Mouse (Mus musculus): Measurements from ENCODE around the gene Klhdc2.

DNA sequence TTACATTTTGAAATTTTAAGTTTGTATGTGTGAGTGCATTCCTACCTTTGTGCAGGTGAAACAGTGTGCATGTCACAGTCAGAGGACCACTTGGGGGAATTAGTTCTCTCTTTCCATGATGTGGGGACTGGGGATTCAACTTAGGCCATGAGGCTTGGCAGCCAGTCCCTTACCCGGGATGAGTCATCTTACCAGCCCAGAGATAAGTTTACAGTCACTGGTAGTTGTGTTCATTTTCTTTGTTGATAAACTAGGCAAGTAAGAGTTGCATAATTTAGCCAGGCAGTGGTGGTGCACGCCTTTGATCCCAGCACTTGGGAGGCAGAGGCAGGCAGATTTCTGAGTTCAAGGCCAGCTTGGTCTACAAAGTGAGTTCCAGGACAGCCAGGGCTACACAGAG is 7.6 kb downstream of the Klhdc2 start:
- TF ChIP-seq CTCF (IDR thresholded peaks at IDR 0.05; ENCODE audit: control insufficient read depth, insufficient read depth, low read length): no peak
- no peak for TF ChIP-seq POLR2A (IDR thresholded peaks at IDR 0.05; ENCODE audit: borderline replicate concordance, control insufficient read depth, low read depth, low read length)
